Mouse (Mus musculus) adrenal gland, postnatal 4 days (tissue): ENCODE results near the gene Cdh5. TPM values are rescaled to one million over a fixed set of nuclear protein-coding genes. Genes with fewer than 3 reads are reported as not detected.

Source experiments
- DNase-seq, 2 experiments: peaks; one replicate each; pipeline ENCODE4 v3.0.0; 2021 to 2022; ENCODE audit warnings: low spot score in 2 of 2, mixed read lengths in 2 of 2
- total RNA-seq, 2 experiments: library from RNA; stranded (reverse); gene quantifications; 2 replicates each; pipeline ENCODE4 v1.2.3; 2021

The Cdh5 gene
- total RNA-seq, 2 experiments from 2014 or later, result 117 to 119 TPM

DNA sequence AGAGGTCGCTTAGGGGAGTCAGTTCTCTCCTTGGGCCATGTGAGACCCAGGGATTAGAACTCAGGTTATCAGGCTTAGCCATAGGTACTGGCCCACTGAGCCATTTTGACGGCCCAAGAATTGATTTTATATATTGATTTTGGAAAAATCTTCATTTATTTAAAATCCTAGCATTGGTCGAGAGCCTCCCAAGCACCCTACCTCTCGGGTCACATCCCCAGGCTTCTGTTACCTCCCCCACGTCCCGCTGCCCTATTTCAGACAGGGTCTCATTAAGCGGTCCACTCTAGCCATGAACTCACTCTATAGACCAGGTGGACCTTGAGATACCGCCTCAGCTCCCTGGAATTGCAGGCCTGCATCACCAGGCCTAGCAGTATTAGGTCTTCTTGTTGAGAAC, 33.1 kb downstream of the Cdh5 start:
- DNase-seq, result no peak

- no peak for DNase-seq
These were observed 34.9 kb downstream of the Cdh5 start for GRCm38 (mm10) chr8:104136277-104136676.

DNA sequence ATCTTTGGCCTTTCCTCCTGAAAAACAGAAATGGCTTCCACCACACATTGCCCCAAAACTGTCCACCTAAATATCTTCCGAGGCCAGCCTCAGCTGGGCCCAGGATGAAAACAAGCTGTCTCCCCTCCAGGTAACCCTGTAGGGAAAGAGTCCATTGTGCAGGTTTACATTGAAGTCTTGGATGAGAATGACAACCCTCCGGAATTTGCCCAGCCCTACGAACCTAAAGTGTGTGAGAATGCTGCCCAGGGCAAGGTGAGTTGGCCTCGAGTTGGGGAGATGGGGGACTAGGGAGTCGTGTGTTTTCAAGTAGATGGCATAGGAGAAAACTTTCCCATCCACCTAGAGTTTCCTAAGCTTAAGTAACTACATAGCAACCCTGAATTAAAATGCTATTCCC, 36.2 kb downstream of the Cdh5 start:
- no peak for DNase-seq

DNA sequence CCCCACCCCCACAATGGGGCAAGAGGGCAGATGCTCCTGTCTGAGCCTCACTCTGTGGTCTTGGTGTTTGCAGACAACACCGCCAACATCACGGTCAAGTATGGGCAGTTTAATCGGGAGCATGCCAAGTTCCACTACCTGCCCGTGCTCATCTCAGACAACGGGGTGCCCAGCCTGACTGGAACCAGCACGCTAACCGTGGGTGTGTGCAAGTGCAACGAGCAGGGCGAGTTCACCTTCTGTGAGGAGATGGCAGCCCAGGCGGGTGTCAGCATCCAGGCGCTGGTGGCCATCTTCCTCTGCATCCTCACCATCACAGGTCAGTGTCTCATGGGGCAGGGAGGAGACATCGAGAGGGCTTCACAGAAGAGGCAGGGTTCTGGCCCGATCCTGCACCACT, 39.2 kb downstream of the Cdh5 start:
- DNase-seq, result no peak

- DNase-seq, result no peak
These were observed 41.0 kb downstream of the Cdh5 start for GRCm38 (mm10) chr8:104142415-104142814.

GRCm38 (mm10) chr8:104143379-104143778, 42.0 kb downstream of the Cdh5 start:
- DNase-seq, result no peak

- no peak for DNase-seq
These were observed 43.2 kb downstream of the Cdh5 start for GRCm38 (mm10) chr8:104144434-104145216.

GRCm38 (mm10) chr8:104145981-104146689, 44.7 kb downstream of the Cdh5 start:
- peak; percentile 78 to 81 for DNase-seq

DNA sequence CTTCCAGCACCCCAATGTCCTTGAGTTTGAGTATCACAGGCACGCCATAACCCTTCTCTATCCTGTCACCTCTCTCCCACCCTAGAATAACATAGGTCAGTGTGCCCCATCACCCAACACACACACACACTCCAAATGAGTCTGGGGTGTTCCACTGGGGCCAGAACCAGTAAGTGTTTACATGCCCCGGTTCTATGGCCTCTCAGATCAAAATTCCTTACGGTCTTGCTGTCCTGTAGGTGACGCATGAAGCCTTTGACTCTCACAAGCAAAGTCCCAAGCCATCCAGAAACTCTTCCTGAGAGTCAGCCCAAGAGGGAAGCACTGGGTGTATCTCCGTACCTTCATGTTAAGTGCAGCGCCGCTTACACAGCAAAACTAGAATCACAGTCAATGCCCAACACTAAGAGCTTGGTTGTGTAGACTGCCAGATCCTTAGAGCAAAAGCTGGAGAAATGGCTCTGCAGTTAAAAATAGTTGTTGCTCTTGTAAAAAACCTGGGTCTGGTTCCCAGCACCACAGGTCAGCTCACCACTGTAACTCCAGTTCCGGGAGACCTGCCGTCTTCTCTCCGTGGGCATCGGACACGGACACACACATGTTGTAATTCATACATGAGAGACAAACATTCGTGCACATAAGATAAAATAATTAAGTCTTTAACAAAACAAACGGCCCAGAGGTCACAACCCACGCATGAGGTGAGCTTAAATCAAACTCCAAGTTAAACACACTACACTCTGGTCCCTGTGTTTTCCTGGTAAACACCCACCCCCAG, 45.5 kb downstream of the Cdh5 start:
- DNase-seq, result no peak

GRCm38 (mm10) chr8:104147947-104148346, 46.5 kb downstream of the Cdh5 start:
- DNase-seq, result no peak

GRCm38 (mm10) chr8:104160731-104161130, 59.3 kb downstream of the Cdh5 start:
- no peak for DNase-seq

- no peak for DNase-seq
These were observed 68.0 kb downstream of the Cdh5 start for GRCm38 (mm10) chr8:104169461-104169860.

DNA sequence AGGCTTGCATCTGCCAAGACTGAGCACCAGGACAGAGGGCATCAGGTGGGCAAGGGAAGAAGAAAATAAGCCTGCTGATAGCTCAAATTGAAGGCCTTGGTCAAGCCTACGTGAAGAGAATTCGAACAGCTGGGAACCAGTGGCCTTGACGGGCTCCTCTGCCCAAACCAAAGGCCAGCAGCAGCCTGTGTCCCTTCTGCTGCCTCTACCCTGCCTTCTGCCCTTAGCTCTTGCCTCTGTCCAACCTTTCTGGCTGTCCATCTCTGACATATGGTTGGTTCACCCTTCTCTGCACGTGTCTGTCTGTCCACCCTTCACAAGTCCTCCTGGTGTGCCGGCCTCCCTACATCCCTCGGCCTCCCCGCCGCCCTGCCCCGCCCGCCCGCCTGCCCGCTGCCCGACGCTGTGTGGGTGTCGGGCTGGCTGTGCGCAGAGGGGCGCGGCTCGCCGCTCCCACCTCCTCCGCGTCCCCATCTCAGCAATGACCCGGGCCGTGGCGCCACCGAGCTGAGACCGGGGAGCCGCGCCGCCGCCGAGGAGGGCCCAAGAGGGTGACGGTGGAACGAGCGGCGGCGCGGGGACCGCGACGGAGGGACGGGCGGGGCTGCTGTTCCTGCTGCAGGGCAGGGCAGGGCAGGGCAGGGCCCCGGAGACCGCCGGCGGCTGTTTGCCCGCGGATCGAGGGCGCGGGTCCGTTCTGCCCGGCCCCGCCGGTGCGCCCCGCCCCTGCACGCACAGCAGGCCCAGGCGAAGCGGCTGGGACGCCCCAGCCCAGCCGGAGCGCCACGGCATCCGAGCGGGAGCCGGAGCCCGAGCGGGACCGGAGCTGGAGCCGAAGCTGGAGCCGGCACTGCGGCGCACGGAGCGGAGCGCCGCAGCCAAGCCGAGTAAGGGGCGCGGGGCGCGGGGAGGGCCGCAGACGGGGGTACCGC, 69.0 kb downstream of the Cdh5 start, which contains the start of gene Bean1:
Gene Bean1, plus strand, starts transcription at position 325 of the 932 bp plus-strand sequence.
- DNase-seq, result peak in 1 of 2 experiments; percentile 20

DNA sequence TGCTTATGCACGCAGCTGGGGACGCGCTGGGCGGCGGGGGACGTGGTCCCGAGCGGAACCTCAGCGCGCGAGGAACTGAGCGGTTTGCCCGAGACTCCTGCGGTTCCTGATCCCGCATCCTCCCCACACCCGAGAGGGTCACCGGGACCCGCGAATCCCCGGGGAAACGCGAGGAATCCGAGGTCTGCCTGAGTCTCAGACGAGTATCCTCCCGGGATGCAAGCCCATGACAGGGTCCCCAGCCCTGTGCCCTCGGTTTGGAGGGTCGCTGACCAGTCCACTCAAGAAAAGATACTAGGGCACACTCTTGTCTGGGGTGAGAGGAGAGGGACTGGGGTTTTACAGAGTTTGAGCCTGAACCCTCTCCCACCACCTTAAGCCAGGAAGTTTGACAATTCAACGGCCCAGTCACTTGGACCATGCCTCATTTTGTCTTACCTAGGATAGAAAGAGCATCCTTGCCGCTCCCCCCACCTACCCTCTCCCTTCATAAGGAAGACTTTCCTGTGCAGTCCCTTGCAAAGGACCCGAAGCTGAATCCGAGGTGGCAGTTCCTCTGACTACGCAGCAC, 69.7 kb downstream of the Cdh5 start:
- no peak for DNase-seq

DNA sequence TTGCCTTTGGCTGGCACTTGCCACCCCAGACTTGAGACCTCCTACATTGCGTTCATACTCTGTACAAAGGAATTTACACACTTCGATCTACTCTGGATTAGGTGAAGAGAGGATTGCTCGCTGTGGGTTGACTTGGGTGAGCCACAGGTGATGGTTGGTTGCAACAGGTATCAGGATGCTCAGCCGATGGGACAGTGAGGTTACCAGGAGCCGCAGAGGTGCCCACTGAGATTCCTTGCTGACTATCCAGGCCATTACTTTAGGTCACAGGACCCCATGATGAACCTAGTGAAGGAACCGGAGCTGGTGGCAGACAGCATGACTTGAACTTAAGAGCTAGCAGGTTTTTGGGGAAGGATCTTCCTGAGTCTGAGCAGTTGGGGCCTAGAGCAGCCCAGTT, 71.0 kb downstream of the Cdh5 start:
- no peak for DNase-seq

- DNase-seq, result no peak
These were observed 74.6 kb downstream of the Cdh5 start for GRCm38 (mm10) chr8:104175848-104176527.

- DNase-seq, result no peak
These were observed 75.6 kb downstream of the Cdh5 start for GRCm38 (mm10) chr8:104177054-104177453.

GRCm38 (mm10) chr8:104184905-104185304, 83.5 kb downstream of the Cdh5 start:
- DNase-seq, result no peak

- no peak for DNase-seq
These were observed 85.4 kb downstream of the Cdh5 start for GRCm38 (mm10) chr8:104186827-104187226.

- no peak for DNase-seq
These were observed 86.2 kb downstream of the Cdh5 start for GRCm38 (mm10) chr8:104187622-104188021.
